Mouse (Mus musculus): ENCODE measurements around the gene Eif2ak2.

GRCm38 (mm10) chr17:78842271-78842928 is 40.0 kb downstream of the Eif2ak2 start:
- TF ChIP-seq EP300 (IDR thresholded peaks at IDR 0.05; ENCODE audit: low read depth) = no peak
- TF ChIP-seq CTCF (IDR thresholded peaks at IDR 0.05; ENCODE audit: low read depth) = no peak

All from liver, postnatal 0 days (tissue).